Mouse (Mus musculus) heart, embryonic 13.5 days (tissue): ENCODE data around the gene Stx4a. TPM values are rescaled to one million over a fixed set of nuclear protein-coding genes. Genes with fewer than 3 reads are reported as not detected.

ENCODE experiments used
- polyA plus RNA-seq: library from polyadenylated mRNA; unstranded; fragments of >200 nt; fragmentation: Nextera tagmentation; extraction: Ambion mirVana; gene quantifications from 2 replicates; pipeline ENCODE4 v1.2.1, GENCODE M21; 2015

Gene Stx4a
- polyA plus RNA-seq, 1 experiment from 2014 or later, result 39.2 TPM

Other genes with a start within 250 kb of the Stx4a start
- 7.8 and 8.4 TPM in 2 replicates for gene Ccdc189, start 235.7 kb upstream of the Stx4a start, polyA plus RNA-seq
- gene Rnf40, start 235.5 kb upstream of the Stx4a start, polyA plus RNA-seq, result 25.7 and 26.9 TPM in 2 replicates
- 8.4 and 9.5 TPM in 2 replicates for gene Zfp629, start 208.5 kb upstream of the Stx4a start, polyA plus RNA-seq
- 30.7 and 35.8 TPM in 2 replicates for gene Bcl7c, start 115.4 kb upstream of the Stx4a start, polyA plus RNA-seq
- 4.6 TPM in 2 replicates for gene Ctf1, start 111.6 kb upstream of the Stx4a start, polyA plus RNA-seq
- 0.08 TPM in 1 of 2 replicates, not detected in the other for gene Ctf2, start 92.1 kb upstream of the Stx4a start, polyA plus RNA-seq
- 1.8 and 3.0 TPM in 2 replicates for gene Fbxl19, start 79.8 kb upstream of the Stx4a start, polyA plus RNA-seq
- 15.8 and 15.9 TPM in 2 replicates for gene Orai3, start 54.5 kb upstream of the Stx4a start, polyA plus RNA-seq
- gene Setd1a, start 47.6 kb upstream of the Stx4a start, polyA plus RNA-seq, result 12.6 and 17.0 TPM in 2 replicates
- not detected in 2 replicates for gene Gm49388, start 38.7 kb upstream of the Stx4a start, polyA plus RNA-seq
- 19.5 and 21.6 TPM in 2 replicates for gene Hsd3b7, start 23.7 kb upstream of the Stx4a start, polyA plus RNA-seq
- 1.1 and 1.7 TPM in 2 replicates for gene Stx1b, start 255 bp downstream of the Stx4a start, polyA plus RNA-seq
- 5.6 and 6.6 TPM in 2 replicates for gene Zfp646, start 51.9 kb downstream of the Stx4a start, polyA plus RNA-seq
- gene Zfp668, start 52.5 kb downstream of the Stx4a start, polyA plus RNA-seq, result 9.7 and 10.4 TPM in 2 replicates
- gene Prss53, start 66.7 kb downstream of the Stx4a start, polyA plus RNA-seq, result 1.4 and 1.5 TPM in 2 replicates
- not detected in 2 replicates for gene Gm21974, start 71.2 kb downstream of the Stx4a start, polyA plus RNA-seq
- 109 and 120 TPM in 2 replicates for gene Vkorc1, start 71.3 kb downstream of the Stx4a start, polyA plus RNA-seq
- 145 and 150 TPM in 2 replicates for gene Bckdk, start 79.8 kb downstream of the Stx4a start, polyA plus RNA-seq
- gene Kat8, start 88.2 kb downstream of the Stx4a start, polyA plus RNA-seq, result 25.1 and 27.0 TPM in 2 replicates
- gene Prss8, start 105.8 kb downstream of the Stx4a start, polyA plus RNA-seq, result 1.6 and 1.8 TPM in 2 replicates
- 8.4 and 8.6 TPM in 2 replicates for gene Prss36, start 122.4 kb downstream of the Stx4a start, polyA plus RNA-seq
- gene Fus, start 143.2 kb downstream of the Stx4a start, polyA plus RNA-seq, result 310 and 313 TPM in 2 replicates
- 39.1 and 42.6 TPM in 2 replicates for gene Pycard, start 169.6 kb downstream of the Stx4a start, polyA plus RNA-seq
- 0.76 and 1.0 TPM in 2 replicates for gene Trim72, start 179.7 kb downstream of the Stx4a start, polyA plus RNA-seq
- gene Itgam, start 238.3 kb downstream of the Stx4a start, polyA plus RNA-seq, result 0.31 and 0.51 TPM in 2 replicates
- gene Gm49368, start 238.4 kb downstream of the Stx4a start, polyA plus RNA-seq, result not detected in 2 replicates